Mouse (Mus musculus): Measurements from ENCODE around the gene Ppp1r12a.

Ppp1r12a gene

DNA sequence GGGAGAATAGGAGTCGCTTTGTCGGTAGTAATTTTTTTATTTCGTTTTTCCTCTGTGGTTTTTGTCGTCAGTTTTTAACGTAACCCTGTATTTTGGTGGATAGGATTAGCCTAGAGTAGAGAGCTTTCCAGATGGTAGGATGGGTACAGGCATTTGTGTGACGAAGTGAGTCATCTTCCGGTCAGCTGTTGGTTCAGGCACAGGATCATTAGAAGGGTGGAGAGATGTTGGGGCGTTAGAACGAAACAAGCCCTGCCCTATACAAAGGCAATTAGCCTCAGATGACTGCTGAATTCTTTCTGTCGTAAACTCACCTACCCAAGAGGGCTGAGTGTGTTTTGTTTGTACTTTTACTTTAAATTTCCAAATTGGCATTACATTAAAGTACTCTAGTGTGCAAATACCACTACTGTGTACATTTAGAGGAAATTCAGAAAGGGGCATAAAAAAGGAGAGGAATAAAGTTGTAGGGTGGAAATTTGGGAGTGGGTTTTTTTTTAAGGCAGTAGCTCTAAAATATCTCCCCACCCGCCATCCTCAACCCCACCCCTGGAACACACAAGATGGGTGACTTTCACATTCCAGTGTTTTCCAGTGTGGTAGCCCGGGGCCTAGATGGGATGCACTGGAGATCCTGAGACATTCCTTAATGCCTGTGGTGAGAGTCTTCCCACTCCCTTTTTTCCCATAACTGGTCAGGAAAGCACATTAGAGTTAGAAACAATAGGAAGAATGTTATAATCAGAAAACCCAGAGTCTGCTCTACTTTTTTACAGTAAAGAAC is 129.9 kb downstream of the Ppp1r12a start:
- DNase-seq (ENCODE audit: low read depth, low spot score), result no peak

DNA sequence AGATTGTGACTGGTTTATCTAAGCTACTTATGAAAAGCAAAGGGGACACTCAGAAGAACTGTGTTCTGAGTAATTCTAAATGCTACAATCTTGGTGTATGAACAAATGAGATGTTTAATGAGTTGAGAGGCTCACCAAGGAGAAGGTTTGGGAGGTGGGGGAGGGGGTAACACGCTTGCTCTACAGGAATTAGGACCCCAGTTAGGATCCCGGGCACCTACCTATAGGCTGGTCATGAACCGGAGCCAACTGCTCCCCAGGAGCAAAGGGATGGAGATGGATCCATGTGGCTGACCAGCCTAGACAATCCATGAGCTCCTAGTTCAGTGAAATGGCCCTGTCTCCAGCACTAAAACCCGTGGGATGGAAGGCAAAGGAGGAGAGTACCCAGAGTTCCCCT is 130.7 kb downstream of the Ppp1r12a start:
- DNase-seq (ENCODE audit: low read depth, low spot score), result no peak

DNA sequence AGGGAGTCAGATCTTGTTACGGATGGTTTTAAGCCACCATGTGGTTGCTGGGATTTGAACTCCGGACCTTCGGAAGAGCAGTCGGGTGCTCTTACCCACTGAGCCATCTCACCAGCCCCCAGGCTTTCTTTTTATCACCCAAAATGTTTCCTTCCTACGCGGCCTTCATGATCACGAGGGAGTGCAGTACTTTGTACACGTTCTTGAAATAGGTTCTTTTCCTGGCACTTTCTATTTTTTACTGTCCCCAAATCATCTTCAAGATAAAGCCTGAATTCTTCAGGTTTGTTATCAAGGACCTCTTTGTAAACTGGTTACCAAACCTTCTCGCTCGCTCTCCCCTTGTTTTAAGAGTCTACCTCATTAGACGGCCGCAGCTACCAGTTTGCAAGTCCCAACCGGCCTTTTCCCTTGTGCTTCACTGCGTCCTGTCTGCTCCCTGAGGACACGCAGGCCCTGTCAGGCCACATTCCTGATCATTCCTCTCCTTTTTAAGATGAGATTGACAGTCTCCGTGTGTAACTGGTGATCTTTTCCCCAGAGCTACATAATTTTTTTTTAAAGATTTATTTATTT is 131.7 kb downstream of the Ppp1r12a start:
- no peak for DNase-seq (ENCODE audit: low read depth, low spot score)

DNA sequence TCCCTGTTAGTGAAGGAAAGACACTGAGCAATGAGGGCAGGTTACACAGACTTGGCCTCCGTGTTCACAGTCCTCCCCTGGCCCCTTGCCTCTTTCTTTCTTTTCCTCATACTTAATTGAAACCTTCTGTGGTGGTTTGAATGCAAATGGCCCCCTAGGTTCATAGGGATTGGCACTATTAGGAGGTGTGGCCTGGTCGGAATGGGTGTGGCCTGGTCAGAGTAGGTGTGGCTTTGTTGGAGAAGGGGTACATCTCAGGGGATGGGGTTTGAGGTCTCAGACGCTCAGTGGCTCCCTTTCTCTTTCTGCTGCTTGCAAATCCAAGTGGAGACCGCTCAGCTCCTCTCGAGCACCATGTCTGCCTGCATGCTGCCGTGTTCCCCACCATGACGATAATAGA is 132.8 kb downstream of the Ppp1r12a start:
- no peak for DNase-seq (ENCODE audit: low read depth, low spot score)

DNA sequence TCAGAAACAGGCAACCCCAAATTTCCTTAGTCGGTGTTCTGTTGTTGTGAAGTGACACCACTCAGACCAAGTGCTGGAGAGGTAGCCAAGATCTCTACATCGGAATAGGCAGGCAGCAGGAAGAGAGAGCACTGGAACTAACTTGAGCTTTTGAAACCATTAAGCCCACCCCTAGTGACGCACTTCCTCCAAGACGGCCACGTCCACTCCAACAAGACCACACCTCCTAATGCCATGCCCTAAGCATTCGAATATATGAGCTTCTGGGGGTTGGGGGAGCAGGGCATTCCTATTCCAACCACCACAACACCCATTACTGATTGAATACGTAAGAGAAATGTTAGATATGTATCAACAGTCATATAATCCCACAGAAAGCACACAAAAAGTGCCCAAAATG is 134.5 kb downstream of the Ppp1r12a start:
- no peak for DNase-seq (ENCODE audit: low read depth, low spot score)

DNA sequence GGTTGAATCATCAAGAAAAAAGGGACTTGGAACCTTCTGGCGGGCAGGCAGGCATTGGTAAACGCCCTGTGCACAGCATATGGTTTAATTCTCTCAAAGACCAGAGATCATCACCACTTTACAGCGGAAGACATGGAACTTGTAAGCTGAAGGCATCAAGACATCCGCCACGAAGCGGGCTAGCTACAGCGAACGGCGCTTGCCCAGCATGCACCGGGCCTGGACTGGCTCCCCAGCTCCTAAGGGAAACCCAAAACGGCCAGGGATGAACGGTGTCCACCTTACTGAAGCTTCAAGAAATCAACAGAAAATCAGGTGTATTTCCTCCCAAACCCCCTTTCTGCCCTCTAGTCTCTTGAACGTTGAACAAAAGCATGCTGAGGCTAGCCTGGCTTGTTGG is 136.3 kb downstream of the Ppp1r12a start:
- DNase-seq (ENCODE audit: low read depth, low spot score), result no peak

DNA sequence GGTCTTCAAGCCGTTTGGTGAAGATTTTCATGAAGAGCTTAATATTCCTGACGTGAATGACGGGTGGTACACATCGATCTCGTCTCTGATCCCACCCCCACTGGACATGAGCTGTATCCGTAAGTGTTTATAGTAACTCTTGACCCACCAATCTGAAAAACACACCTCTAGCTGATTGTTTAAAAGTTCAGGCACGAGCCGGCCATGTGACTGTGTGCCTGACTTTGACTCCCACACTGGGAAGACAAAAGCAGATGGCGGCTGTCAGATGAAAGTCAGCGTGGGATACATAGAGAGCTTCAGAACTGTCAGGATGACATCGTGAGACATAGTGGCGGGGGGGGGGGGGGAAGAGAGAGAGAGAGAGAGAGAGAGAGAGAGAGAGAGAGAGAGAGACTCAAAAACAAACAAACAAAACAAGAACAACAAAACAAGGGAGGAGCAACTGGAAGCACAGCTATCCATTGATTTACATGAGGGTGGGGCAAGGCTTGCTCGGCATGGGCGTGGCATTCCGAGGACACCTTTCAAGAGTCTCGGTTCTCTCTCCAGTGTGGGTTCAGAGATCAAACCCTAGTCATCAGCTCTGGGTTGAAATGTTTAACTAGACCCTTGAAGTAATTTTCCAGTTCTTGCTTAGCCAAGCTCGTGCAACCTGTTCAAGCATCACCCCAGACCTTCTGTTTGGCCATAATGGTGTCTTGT is 137.0 kb downstream of the Ppp1r12a start:
- DNase-seq (ENCODE audit: low read depth, low spot score), result no peak

DNA sequence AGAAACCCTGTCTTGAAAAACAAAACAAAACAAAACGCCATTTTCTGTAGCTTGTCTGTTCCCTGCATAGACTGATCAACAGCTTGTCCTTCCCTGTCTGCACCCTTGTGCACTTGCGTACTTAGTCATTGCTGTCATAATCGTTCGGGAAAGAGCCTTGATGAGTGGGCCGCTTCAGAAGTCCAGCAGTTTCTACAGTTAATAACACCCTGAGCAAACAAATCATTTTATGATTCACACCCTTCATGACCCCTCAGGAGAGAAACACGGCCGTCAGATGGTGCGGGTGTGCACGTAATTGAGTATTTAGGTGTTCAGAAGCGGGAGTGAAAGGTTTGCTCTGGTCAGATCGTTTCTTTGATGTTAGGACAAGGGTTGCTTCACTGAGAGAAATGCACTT is 137.8 kb downstream of the Ppp1r12a start:
- DNase-seq (ENCODE audit: low read depth, low spot score), result no peak

DNA sequence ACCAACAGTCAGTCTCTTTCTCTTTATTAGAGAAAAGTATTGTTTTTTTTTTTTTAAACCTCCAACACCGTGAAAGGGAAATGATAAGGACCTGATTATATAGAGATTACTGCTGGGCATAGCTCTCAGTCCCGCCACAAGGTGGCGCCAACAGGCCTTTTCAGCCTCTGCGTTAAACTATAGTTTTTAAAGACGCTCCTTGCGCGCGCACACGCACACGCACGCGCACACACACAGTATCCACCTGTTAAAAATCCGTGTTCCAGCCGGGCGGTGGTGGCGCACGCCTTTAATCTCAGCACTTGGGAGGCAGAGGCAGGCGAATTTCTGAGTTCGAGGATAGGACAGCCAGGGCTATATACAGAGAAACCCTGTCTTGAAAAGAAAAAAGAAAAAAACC is 138.8 kb downstream of the Ppp1r12a start:
- peak; percentile 63 for DNase-seq (ENCODE audit: low read depth, low spot score)

DNA sequence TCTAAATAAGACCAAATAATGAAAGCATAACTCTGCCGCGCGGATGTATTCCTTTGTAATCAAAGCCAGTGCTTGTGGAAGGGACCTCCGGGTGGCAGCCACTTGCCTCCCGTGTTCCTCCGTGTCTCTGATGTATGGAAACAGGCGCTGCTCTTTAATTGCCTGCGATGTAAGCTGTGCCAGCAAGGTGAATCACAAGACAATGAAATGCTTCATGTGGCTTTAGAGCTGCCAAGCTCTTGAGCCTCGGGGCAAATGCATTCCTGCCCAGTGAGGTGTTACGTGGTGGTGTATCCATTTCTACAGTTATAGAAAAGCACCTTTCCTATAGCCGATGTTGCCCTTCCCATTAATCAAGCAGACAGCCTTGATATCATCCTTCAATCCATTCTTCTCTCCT is 145.8 kb downstream of the Ppp1r12a start:
- DNase-seq (ENCODE audit: low read depth, low spot score), result no peak

DNA sequence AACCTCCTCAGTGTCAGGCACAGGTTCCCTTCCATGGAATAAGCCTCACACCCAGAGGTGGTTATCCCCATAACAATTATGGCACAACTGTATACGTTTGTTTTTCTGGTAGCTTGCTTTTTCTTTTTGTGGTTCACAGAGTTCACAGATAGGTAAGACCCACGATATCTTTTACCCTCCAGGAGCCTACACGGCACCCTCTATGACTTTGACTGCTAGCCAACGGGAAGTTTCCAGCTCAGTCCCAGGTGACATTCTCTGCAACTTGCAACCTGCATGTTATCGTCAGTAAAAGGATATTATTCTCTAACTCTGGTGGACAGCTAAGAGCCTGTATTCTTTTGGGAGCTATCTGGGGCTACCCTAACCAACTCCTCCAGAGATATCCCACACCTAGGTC is 148.2 kb downstream of the Ppp1r12a start:
- no peak for DNase-seq (ENCODE audit: low read depth, low spot score)

DNA sequence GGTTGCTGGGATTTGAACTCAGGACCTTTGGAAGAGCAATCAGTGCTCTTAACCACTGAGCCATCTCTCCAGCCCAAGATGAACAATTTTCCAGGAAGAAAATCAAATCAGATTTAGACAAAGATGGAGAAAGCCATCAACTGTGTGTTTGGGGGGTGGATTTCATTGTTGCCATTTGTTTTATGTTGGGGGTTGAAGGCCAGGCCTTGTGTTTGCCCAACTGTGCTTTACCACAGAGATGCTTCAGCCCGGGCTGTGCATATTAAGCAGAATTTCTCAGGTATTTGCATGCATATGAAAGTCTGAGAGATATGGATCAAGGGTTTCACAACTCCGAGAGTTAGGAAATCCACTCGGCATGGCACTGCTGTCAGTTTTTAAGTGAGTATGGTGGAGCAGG is 149.4 kb downstream of the Ppp1r12a start:
- no peak for DNase-seq (ENCODE audit: low read depth, low spot score)

DNA sequence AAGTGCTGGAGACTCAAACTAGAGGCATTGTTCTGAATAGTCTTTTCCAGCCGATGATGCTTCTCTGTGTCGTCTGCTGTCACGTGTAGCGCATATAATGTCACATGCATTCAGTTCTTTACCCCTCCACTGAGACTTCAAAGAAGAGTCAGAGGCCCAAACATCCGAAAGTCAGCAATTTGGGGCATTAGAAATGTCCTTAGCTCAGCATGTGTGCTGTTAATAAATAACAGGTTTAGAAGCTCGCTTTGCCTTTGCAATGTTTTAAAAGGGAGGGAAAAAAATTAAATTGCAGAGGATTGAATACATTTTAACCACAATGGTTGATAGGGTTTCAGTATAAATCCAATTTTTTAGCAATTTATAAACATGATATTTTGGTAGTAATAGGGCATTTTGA is 151.9 kb downstream of the Ppp1r12a start:
- DNase-seq (ENCODE audit: low read depth, low spot score), result no peak

DNA sequence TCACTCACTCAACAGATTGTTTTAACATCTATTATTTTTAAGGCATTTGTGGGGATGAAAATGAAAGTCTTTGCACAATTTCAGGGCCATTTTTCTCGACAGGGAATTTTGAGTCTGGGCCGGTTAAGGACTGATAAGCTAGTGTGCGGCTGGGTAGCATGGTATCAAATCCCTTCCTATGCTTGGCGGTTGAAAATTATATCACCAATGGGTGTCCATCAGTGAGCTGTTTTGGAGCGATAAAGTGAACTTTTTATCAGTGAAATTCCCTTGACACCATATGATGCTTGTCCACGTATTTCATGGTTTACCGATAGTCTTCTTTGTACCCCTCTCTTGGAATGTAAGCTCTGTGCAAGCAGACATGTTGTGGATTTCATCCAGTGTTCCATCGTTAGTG is 152.4 kb downstream of the Ppp1r12a start:
- no peak for DNase-seq (ENCODE audit: low read depth, low spot score)

DNA sequence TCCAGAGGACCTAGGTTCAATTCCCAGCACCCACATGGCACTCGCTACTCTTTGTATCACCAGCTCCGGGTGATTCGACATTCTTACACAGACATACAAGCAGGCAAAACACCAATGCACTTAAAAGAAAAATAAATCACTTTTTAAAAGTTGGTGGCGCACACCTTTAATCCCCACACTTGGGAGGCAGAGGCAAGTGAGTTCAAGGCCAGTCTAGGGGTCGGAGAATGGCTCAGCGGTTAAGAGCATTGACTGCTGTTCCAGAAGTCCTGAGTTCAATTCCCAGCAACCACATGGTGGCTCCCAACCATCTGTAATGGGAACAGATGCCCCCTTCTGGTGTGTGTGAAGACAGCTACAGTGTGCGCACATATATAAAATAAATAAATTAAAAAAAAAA is 153.2 kb downstream of the Ppp1r12a start:
- no peak for DNase-seq (ENCODE audit: low read depth, low spot score)

DNA sequence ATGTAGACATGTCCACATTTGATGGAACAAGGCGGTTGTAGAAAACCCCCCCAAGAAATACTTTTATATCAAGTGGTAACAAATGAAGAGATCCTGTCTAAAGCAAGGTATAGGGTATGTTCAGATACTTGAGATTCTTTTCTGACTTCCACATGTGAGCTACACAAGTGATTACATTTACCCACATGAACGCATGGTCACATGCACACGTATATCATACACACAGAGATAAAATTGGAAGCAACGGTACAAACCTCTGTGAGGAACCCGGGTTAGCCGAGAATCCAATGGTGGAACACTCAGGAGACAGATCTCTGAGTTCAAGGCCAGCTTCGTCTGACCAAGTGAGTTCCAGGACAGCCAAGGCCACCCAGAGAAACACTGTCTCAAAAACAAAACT is 166.4 kb downstream of the Ppp1r12a start:
- no peak for DNase-seq (ENCODE audit: low read depth, low spot score)

DNA sequence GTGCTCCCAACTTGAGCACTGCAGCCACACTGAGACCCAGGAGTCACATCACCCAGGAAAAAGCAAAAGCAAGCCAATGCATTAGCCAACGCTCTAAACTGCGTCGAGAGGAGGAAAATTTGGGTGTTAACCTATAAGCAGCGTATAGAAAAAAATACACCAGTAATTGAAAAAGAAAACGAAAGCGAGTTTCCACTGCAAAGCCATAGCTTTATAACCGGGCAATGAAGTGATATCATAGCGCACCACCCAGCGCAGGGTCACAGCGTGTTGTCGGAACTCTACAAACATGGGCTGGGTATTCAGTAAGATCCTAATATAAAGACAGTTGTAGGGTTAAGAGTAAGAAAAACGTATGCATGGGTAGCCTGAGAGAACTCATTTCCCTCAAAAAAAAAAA is 167.0 kb downstream of the Ppp1r12a start:
- no peak for DNase-seq (ENCODE audit: low read depth, low spot score)

DNA sequence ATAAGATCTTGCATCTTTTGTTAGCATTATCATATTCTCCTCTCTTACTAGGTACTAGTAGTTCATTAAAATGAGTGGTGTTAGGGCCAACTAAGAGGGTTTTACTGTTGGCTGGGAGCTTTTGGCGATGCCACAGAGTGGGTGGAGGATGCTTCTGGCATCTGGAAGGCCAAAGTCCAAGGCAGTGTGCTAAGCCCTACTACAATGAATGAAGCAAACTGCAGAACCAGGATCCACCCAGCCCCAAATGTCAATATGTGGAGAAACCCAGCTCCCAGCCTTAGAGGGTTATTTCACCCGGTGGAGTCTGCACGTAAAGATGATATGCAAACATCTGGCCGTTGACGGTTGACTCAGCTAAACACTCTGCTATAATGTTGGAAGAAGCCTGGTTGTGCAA is 167.8 kb downstream of the Ppp1r12a start:
- no peak for DNase-seq (ENCODE audit: low read depth, low spot score)

DNA sequence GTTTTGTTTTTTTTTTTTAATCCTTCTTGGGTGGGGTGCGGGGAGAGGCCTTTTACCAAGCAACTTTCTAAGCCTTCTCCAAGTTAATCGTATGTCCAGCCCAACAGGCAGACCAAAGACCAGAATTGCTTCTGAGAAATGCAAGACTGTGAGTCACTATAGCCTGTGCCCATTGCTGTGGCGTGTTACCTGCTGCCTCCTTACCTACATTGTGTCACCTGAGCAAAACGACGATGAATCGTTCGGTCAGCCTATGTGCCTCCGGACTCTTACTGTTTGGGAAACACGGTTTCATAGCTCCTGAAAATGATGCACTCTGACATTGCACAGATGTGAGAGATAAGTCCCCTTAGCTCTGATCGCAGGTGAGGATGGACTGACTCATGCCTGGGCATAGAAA is 169.0 kb downstream of the Ppp1r12a start:
- DNase-seq (ENCODE audit: low read depth, low spot score), result no peak

DNA sequence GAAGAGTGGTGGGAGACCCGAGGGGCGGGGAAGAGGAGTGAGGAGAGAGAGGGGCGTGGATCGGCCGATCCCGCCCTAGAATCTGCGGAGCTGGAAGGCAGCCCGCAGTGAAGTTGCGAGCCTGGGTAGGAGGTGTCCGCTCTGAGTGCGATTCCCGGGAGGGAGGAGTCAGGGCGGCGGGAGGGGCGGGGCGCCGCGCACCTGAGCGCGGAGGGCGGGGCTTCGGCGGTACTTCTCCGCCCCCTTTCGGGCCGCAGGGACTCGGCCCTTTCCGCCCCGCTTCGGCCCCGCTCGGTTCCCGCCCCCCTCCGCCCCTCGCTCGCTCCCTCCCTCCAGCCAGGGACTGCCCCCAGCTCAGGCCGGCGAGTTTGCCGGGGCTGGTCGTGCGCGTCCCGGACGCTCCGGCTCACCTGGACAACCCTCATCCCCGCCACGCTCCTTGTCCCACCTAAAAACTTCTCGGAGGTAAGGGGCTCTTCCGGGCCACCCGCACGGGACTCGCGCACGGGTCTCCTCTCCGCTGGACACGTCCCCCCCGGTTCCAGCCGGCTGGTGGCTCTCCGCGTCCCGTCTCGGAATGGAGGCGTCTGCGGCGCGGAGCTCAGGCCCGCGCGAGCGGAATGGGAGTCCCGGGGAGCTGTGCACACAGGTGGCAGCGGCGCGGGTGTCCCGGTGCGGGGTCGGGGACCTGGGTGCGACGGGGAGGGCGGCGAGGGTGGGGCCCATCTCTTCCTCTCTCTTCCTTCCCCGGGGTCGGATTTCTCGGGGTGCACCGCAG is 170.0 kb downstream of the Ppp1r12a start, which contains the start of gene Pawr:
Pawr (plus strand) TSS at position 338 of the 778 bp plus-strand sequence.
- peak; percentile 67 for DNase-seq (ENCODE audit: low read depth, low spot score)

DNA sequence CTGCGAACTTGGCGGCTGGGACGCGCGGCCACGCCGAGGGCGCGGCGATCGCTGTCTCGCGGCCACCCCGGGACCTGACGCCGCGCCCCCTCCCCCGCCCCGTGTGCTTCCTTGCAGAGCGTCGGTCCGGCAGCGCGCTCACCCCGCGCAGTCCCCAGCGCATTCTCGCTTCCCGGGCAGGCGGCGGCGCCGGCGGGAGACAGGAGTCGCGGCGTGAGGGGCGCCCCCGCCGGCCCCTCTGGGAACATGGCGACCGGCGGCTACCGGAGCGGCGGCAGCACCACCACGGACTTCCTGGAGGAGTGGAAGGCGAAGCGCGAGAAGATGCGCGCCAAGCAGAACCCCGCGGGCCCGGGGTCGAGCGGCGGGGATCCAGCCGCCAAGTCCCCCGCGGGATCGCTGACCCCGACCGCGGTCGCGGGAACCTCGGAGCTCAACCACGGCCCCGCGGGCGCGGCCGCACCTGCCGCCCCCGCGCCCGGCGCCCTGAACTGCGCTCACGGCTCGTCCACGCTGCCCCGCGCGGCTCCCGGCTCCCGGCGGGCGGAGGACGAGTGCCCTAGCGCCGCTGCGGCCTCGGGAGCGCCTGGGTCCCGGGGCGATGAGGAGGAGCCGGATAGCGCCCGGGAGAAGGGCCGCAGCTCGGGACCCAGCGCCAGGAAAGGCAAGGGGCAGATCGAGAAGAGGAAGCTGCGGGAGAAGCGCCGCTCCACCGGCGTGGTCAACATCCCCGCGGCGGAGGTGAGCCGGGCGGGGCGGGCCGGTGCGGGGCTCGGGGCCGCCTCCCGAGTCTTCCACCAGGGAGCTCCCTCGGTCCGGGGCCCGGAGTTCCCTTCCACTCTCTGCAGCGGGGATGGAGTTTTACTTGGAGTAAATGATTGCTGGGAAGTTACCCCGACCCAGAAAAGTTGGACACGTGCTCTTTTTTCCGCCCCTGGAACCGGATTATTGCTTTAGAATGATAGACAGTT is 170.9 kb downstream of the Ppp1r12a start:
- DNase-seq (ENCODE audit: low read depth, low spot score), result peak; percentile 58

Measured in retina, postnatal 7 days (tissue).